Mouse (Mus musculus): ENCODE results near the gene Tmem39b.

DNA sequence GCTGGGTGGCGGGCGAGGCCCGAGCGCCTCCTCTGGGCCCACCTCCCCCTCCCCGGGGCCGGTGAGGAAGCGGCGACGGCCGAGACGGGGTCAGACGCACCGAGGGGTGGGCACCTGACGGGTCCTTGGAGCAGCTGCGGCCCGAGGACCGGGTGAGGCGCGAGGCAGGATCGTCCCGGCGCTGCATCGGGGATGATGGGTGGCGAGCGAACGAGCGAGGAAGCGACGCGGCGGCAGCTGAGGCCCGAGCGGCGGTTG is 45.3 kb upstream of the Tmem39b start:
- TF ChIP-seq CTCF (IDR thresholded peaks at IDR 0.05; ENCODE audit: insufficient read depth, low read length) (no peak), POLR2A (IDR thresholded peaks at IDR 0.05; ENCODE audit: borderline replicate concordance, extremely low read depth, low read depth, low read length) (no peak)

Data from lung, adult 2 months (tissue).